Mouse (Mus musculus): ENCODE results near the gene D13Ertd608e.

GRCm38 (mm10) chr13:119810031-119810430, 25.8 kb upstream of the D13Ertd608e start:
- TF ChIP-seq TAL1 (conservative IDR thresholded peaks at IDR 0.05; ENCODE audit: low read depth, low read length) (no peak), CTCF (IDR thresholded peaks at IDR 0.05; ENCODE audit: low read depth, low read length) (no peak), GATA1 (IDR thresholded peaks at IDR 0.05; ENCODE audit: borderline replicate concordance, low read length) (no peak)

Measured in G1E (cell line).